Mouse (Mus musculus) myocyte (in vitro differentiated cells): ENCODE data around the gene 0610012G03Rik. TPM values are rescaled to one million over a fixed set of nuclear protein-coding genes. Genes with fewer than 3 reads are reported as not detected.

ENCODE experiments used
- H3K27me3 ChIP-seq: one replicate; pipeline ENCODE4 v1.6.1; 2011; ENCODE audit not compliant: control insufficient read depth, insufficient read depth, insufficient read length
- H3K36me3 ChIP-seq: one replicate; pipeline ENCODE4 v1.6.1; 2011; ENCODE audit not compliant: control insufficient read depth, insufficient read depth
- H3K4me2 ChIP-seq: one replicate; pipeline ENCODE4 v1.6.1; 2011; ENCODE audit warnings: low read depth, control low read depth
- H3K4me3 ChIP-seq: one replicate; pipeline ENCODE4 v1.5.1; 2011; ENCODE audit warnings: mild to moderate bottlenecking, control low read depth, moderate library complexity
- H3K79me2 ChIP-seq: one replicate; pipeline ENCODE4 v1.6.1; 2011; ENCODE audit not compliant: control insufficient read depth, insufficient read depth
- H3ac ChIP-seq: one replicate; pipeline ENCODE4 v1.6.1; 2011; ENCODE audit not compliant: control insufficient read depth, insufficient read length
- CEBPB ChIP-seq: IDR thresholded peaks from 2 replicates; pipeline ENCODE4 v1.6.1; 2011; ENCODE audit warnings: mild to moderate bottlenecking, moderate library complexity; ENCODE audit not compliant: poor library complexity, insufficient read depth, severe bottlenecking
- E2F4 ChIP-seq: IDR thresholded peaks from one replicate; pipeline ENCODE4 v1.6.1; 2011; ENCODE audit warnings: mild to moderate bottlenecking, control low read depth, moderate library complexity; ENCODE audit not compliant: insufficient read depth
- MAX ChIP-seq: IDR thresholded peaks from one replicate; pipeline ENCODE4 v1.6.1; 2011; ENCODE audit warnings: low read depth, mild to moderate bottlenecking, control low read depth
- MYOD1 ChIP-seq, 3 experiments: IDR thresholded peaks; one replicate each; pipeline ENCODE4 v1.6.1; 2011; ENCODE audit warnings: control low read depth in 2 of 3, low read depth in 2 of 3, mild to moderate bottlenecking in 2 of 3, moderate library complexity in 1 of 3; ENCODE audit not compliant: insufficient read length in 2 of 3, control insufficient read depth in 1 of 3
- MYOG ChIP-seq, 3 experiments: IDR thresholded peaks; one replicate each; pipeline ENCODE4 v1.6.1; 2011; ENCODE audit warnings: control low read depth in 2 of 3, low read depth in 2 of 3, mild to moderate bottlenecking in 2 of 3; ENCODE audit not compliant: insufficient read length in 2 of 3, control insufficient read depth in 1 of 3, insufficient read depth in 1 of 3
- POLR2A ChIP-seq: IDR thresholded peaks from one replicate; pipeline ENCODE4 v1.6.1; 2011; ENCODE audit warnings: low read depth, mild to moderate bottlenecking, control low read depth, moderate library complexity; ENCODE audit not compliant: insufficient read length
- POLR2AphosphoS2 ChIP-seq: IDR thresholded peaks from one replicate; pipeline ENCODE4 v1.6.1; 2011; ENCODE audit warnings: low read depth, control low read depth; ENCODE audit not compliant: insufficient read length
- REST ChIP-seq: IDR thresholded peaks from one replicate; pipeline ENCODE4 v1.6.1; 2011; ENCODE audit warnings: mild to moderate bottlenecking, control low read depth, moderate library complexity; ENCODE audit not compliant: insufficient read depth, insufficient read length
- SRF ChIP-seq: IDR thresholded peaks from one replicate; pipeline ENCODE4 v1.6.1; 2011; ENCODE audit warnings: low read depth; ENCODE audit not compliant: control insufficient read depth, insufficient read length
- TCF12 ChIP-seq: IDR thresholded peaks from one replicate; pipeline ENCODE4 v1.6.1; 2011; ENCODE audit warnings: mild to moderate bottlenecking, control low read depth; ENCODE audit not compliant: poor library complexity, insufficient read depth, severe bottlenecking
- TCF3 ChIP-seq: IDR thresholded peaks from one replicate; pipeline ENCODE4 v1.6.1; 2011; ENCODE audit warnings: low read depth, control low read depth; ENCODE audit not compliant: insufficient read length
- USF1 ChIP-seq: IDR thresholded peaks from one replicate; pipeline ENCODE4 v1.6.1; 2011; ENCODE audit warnings: low read depth, mild to moderate bottlenecking, control low read depth, moderate library complexity
- polyA plus RNA-seq: library from polyadenylated mRNA; unstranded; fragments of >200 nt; fragmentation: generic; extraction: Trizol; gene quantifications from one replicate; pipeline ENCODE4 v1.2.1, GENCODE M21; 2012; ENCODE audit warnings: missing spikeins

The 0610012G03Rik gene
- polyA plus RNA-seq, 1 experiment = 66.6 TPM

DNA sequence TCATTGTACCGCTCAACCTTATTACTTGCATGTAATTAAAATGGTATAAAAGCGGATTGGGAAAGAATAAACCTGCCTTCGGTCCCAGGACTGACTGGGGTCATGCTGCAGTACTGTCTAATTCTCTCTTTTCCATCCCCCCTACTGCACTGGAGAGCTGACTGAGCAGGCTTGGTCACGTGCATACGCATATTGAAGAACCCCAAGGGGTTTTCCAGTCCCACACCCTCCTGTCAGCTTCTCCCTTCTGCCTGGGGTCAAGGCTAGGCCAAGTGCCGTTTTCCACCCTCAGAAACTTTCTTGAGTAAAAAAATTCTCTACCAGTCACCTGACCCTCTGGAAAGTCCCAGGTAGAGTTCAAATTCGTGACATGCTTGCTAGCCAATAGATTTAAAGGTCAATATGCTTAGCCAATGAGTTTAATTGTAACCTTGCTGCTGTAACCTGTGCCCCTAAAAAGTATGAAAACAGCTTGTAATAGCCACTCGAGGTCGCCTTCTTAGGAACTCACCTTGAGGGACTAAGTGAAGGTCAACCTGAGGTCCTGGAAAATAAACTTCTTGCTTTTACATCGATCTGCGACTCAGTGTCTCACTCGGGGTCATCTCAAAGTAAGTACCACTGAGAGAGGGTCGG is 21.6 kb downstream of the 0610012G03Rik start:
- no peak overlapping the region for H3ac ChIP-seq

DNA sequence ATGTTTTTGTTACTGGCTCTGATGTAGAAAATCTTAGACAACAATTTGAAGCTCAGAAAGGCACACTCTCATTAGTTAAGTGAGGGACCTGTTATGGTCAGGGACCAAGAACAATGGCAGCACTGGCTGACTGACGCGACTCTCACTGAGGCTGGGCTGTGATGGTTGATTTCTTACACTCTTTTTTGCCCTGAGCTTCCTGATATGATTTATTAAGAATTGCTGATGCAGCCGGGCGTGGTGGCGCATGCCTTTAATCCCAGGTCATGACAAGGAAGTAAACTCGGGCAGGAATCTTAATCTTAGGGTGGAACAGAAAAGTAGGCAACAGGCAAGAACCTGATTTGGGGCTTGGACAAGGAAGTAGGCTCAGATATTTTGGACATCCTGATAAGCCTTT is 22.2 kb downstream of the 0610012G03Rik start:
- Histone ChIP-seq H3K4me2 (no peak overlapping the region), H3K4me3 (no peak overlapping the region), H3K27me3 (peaks cover 4% of the 10 kb centered on the region), H3ac (no peak overlapping the region), H3K79me2 (no peaks in the 10 kb centered on the region), H3K36me3 (no peaks in the 10 kb centered on the region)
- TF ChIP-seq REST = no peak
- TF ChIP-seq E2F4 = no peak
- TF ChIP-seq CEBPB = no peak
- no peak for TF ChIP-seq POLR2A
- TF ChIP-seq SRF = no peak
- no peak for TF ChIP-seq TCF3
- TF ChIP-seq MYOD1 (IDR thresholded peaks at IDR 0.05; ENCODE audit: control insufficient read depth in 1 of 3, insufficient read length in 2 of 3, low read depth in 2 of 3) = no peak
- no peak for TF ChIP-seq MAX
- no peak for TF ChIP-seq MYOG (IDR thresholded peaks at IDR 0.05; ENCODE audit: control insufficient read depth in 1 of 3, insufficient read depth in 1 of 3, insufficient read length in 2 of 3, low read depth in 2 of 3)

More for the DNA sequence above, 21.6 kb downstream of the 0610012G03Rik start:
- TF ChIP-seq POLR2AphosphoS2 = no peak
- no peak for TF ChIP-seq USF1
- no peak for TF ChIP-seq TCF3
- no peak for TF ChIP-seq MYOG (IDR thresholded peaks at IDR 0.05; ENCODE audit: control insufficient read depth in 1 of 3, insufficient read depth in 1 of 3, insufficient read length in 2 of 3, low read depth in 2 of 3)
- no peak for TF ChIP-seq MYOD1 (IDR thresholded peaks at IDR 0.05; ENCODE audit: control insufficient read depth in 1 of 3, insufficient read length in 2 of 3, low read depth in 2 of 3)
- TF ChIP-seq MAX = no peak
- no peak for TF ChIP-seq POLR2A
- no peak for TF ChIP-seq E2F4
- no peak for TF ChIP-seq CEBPB
- peaks cover 4% of the 10 kb centered on the region for H3K27me3 ChIP-seq
- no peaks in the 10 kb centered on the region for H3K79me2 ChIP-seq
- no peaks in the 10 kb centered on the region for H3K36me3 ChIP-seq
- H3K4me2 ChIP-seq = no peak overlapping the region
- H3K4me3 ChIP-seq = no peak overlapping the region

DNA sequence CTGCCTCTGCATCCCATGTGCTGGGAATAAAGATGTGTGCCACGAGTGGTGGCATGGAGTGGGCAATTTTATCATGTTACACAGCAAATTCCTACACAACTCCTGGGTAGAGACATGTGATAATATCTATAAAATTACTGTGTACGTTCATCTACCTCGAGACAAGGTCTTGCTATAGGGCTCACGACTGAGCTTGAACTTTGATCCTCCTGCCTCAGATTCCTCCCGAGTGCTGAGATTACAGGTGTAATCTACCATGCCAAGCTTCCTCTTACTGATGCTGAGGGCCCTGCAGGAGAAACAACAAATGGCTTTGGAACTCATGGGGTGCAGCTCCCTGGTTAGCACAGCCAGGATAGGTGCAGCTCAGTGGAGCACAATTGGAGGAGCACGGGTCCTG is 23.9 kb downstream of the 0610012G03Rik start:
- peaks cover 4% of the 10 kb centered on the region for H3K27me3 ChIP-seq
- H3K4me3 ChIP-seq = no peak overlapping the region
- no peak overlapping the region for H3ac ChIP-seq
- TF ChIP-seq CEBPB = no peak
- TF ChIP-seq POLR2AphosphoS2 = no peak
- TF ChIP-seq MYOD1 (IDR thresholded peaks at IDR 0.05; ENCODE audit: control insufficient read depth in 1 of 3, insufficient read length in 2 of 3, low read depth in 2 of 3) = no peak
- no peak for TF ChIP-seq TCF12
- no peak for TF ChIP-seq USF1
- TF ChIP-seq MYOG (IDR thresholded peaks at IDR 0.05; ENCODE audit: control insufficient read depth in 1 of 3, insufficient read depth in 1 of 3, insufficient read length in 2 of 3, low read depth in 2 of 3) = no peak
- no peak for TF ChIP-seq TCF3
- no peak for TF ChIP-seq E2F4
- no peaks in the 10 kb centered on the region for H3K36me3 ChIP-seq
- H3K4me2 ChIP-seq = no peak overlapping the region
- no peaks in the 10 kb centered on the region for H3K79me2 ChIP-seq

DNA sequence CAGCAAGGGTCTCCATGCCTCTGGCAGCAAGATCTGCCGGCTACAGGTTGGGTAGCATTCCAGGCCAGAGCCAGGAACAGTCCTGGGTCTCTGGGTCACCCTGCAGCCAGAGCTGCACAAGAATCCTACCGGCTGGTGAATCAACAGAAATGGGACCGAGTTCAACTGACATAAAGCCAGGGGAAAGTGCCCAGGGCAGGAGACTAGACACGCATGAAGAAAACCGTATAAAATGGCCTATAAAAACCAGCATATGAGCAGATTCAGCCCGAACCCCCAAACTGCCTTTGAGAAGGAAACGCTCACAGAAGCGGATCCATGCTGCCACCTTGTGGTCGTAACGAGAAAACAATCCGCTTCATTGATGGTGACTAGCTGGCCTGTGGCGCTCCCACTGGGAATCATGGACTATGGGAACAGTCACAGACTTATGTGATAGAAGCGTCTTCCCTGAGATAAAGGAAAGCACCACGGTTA is 30.0 kb downstream of the 0610012G03Rik start:
- Histone ChIP-seq H3K4me2 (peak overlapping the region; percentile 74), H3ac (no peak overlapping the region), H3K79me2 (no peaks in the 10 kb centered on the region), H3K27me3 (peaks cover 4% of the 10 kb centered on the region), H3K4me3 (no peak overlapping the region), H3K36me3 (no peaks in the 10 kb centered on the region)
- no peak for TF ChIP-seq CEBPB
- TF ChIP-seq REST = no peak
- TF ChIP-seq TCF3 = no peak
- no peak for TF ChIP-seq TCF12
- no peak for TF ChIP-seq E2F4
- TF ChIP-seq SRF = no peak
- TF ChIP-seq USF1 = no peak
- no peak for TF ChIP-seq POLR2A
- TF ChIP-seq MYOD1 (IDR thresholded peaks at IDR 0.05; ENCODE audit: control insufficient read depth in 1 of 3, insufficient read length in 2 of 3, low read depth in 2 of 3) = no peak

DNA sequence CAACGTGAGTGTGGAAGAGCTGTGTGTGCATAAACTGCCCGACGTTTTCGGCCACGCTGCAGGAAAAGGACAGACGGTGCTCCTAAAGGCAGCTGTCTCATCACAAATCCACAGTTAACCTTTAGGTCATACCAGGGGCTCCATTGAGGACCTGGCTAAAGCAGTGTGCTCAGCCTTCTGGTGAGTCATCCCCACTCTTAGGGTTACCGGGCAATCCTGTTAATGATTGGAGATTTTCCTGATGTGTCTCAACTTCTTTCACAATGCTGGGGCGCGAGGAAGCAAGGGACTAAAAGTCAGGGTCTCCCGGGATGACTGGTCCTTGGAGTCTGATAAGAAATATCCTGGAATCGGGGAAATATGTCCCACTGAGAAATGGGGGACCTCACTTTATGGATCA is 30.5 kb downstream of the 0610012G03Rik start:
- Histone ChIP-seq H3ac (no peak overlapping the region), H3K79me2 (no peaks in the 10 kb centered on the region), H3K36me3 (no peaks in the 10 kb centered on the region), H3K4me2 (peak overlapping the region; percentile 74), H3K4me3 (no peak overlapping the region), H3K27me3 (peaks cover 4% of the 10 kb centered on the region)
- TF ChIP-seq TCF12 (no peak), E2F4 (no peak), MAX (no peak), USF1 (no peak), REST (no peak), POLR2A (no peak), MYOD1 (IDR thresholded peaks at IDR 0.05; ENCODE audit: control insufficient read depth in 1 of 3, insufficient read length in 2 of 3, low read depth in 2 of 3) (no peak), SRF (no peak), POLR2AphosphoS2 (no peak), MYOG (IDR thresholded peaks at IDR 0.05; ENCODE audit: control insufficient read depth in 1 of 3, insufficient read depth in 1 of 3, insufficient read length in 2 of 3, low read depth in 2 of 3) (no peak), TCF3 (no peak), CEBPB (no peak)
